Mouse (Mus musculus) embryonic fibroblast, embryonic 13.5 days (primary cell): ENCODE results near the gene Anks3.

Experiments used
- CTCF ChIP-seq: IDR thresholded peaks from 2 replicates; pipeline ENCODE4 v1.5.1; 2011; ENCODE audit warnings: mild to moderate bottlenecking, control low read depth, low read length, moderate library complexity, borderline replicate concordance; ENCODE audit not compliant: insufficient read depth
- POLR2A ChIP-seq: IDR thresholded peaks from 2 replicates; pipeline ENCODE4 v1.6.1; 2011; ENCODE audit warnings: low read depth, mild to moderate bottlenecking, control low read depth, low read length, moderate library complexity

- no peak for TF ChIP-seq CTCF
- TF ChIP-seq POLR2A, result no peak
Measured at GRCm38 (mm10) chr16:4912074-4912648, 51.8 kb downstream of the Anks3 start.
